In the genomic region with DNA sequence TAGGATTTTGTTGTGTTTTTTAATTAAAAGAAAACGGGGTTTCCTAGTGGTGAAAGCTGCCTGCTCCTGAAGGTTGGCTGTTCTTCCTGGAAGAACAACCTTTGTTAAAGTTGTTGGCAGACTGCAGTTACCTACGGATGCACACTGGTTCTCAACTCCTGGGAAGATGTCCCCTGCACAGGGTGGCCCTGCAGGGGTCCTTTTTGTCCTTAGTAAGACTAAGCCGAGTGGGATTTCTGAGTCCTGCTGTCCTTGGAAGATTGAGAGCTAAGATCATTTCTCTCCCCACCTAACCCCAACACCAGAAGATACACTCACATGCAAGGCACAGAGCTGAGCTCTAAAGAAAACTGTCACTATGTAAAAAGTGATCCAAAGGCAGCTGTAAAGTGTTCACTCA, we compare ENCODE assay signal across 25 mouse cellular contexts. TPM values are rescaled to one million over a fixed set of nuclear protein-coding genes. Genes with fewer than 3 reads are reported as not detected.
DNase-seq lines count a peak whose midpoint lies in the region; ATAC-seq and TF ChIP-seq lines count a peak whose summit lies in the region.
"Had no signal": no experiment of that assay in that cellular context is flagged by ENCODE, and none has a peak within 500 bp of the region (broad histone marks: within the 10 kb centered on the region; RNA-seq: fewer than 3 reads in every experiment).

No protein-coding gene starts in this region.

- intact Hi-C loops in left cerebral cortex, postnatal 4 days (cut with DNase I) = no loop called here

- H3K27me3 ChIP-seq in kidney, adult 2 months (replicated peaks; ENCODE audit: control insufficient read depth, insufficient read depth, low read length) = no peaks in the 10 kb centered on the region
- H3K27me3 ChIP-seq in kidney, embryonic 15.5 days = peaks cover 4% of the 10 kb centered on the region; the same call in 1 of the 2 replicates
- H3K27me3 ChIP-seq in spleen, adult 2 months (ENCODE audit: control insufficient read depth, insufficient read depth, low read length) = no peaks in the 10 kb centered on the region
- H3K27me3 ChIP-seq: embryonic facial prominence, embryonic 12.5 days; megakaryocyte, embryonic 14.5 days; midbrain, embryonic 15.5 days had no signal

- no peak for TF ChIP-seq CTCF in kidney, adult 2 months (conservative IDR thresholded peaks at IDR 0.05; ENCODE audit: insufficient read depth, insufficient read length, low read depth, low read length)
- no peak for TF ChIP-seq CTCF in spleen, adult 2 months (IDR thresholded peaks at IDR 0.05; ENCODE audit: extremely low read depth, insufficient read depth, insufficient read length, insufficient replicate concordance)

- no peak overlapping the region for H3K4me3 ChIP-seq in kidney, adult 2 months (ENCODE audit: insufficient read depth, low read depth, low read length)
- H3K4me3 ChIP-seq in kidney, embryonic 15.5 days (replicated peaks) = no peak overlapping the region
- H3K4me3 ChIP-seq in spleen, adult 2 months (ENCODE audit: extremely low read depth, insufficient read depth, insufficient read length) = no peak overlapping the region
- H3K4me3 ChIP-seq in ES-E14 (ENCODE audit: insufficient read depth in 1 of 2, low read depth in 1 of 2, low read length in 2 of 2, poor library complexity in 1 of 2, severe bottlenecking in 1 of 2) = peak overlapping the region; percentile 19 to 21; a peak in 2 of 4 replicates
- H3K4me3 ChIP-seq in macrophage (ENCODE audit: inconsistent target) = no peak overlapping the region
- H3K4me3 ChIP-seq: embryonic facial prominence, embryonic 12.5 days; heart, embryonic 13.5 days; hindbrain, embryonic 12.5 days; megakaryocyte, embryonic 14.5 days; midbrain, embryonic 15.5 days had no signal

- H3K9me3 ChIP-seq in kidney, embryonic 15.5 days (replicated peaks) = no peaks in the 10 kb centered on the region
- H3K9me3 ChIP-seq in ES-E14 (ENCODE audit: control insufficient read depth, insufficient read depth, low read depth, low read length) = no peaks in the 10 kb centered on the region
- H3K9me3 ChIP-seq: embryonic facial prominence, embryonic 12.5 days; heart, embryonic 13.5 days; hindbrain, embryonic 12.5 days; megakaryocyte, embryonic 14.5 days; midbrain, embryonic 15.5 days had no signal

- H3K27ac ChIP-seq in kidney, adult 2 months (ENCODE audit: insufficient read depth, low read depth, low read length) = peak overlapping the region; percentile 17
- H3K27ac ChIP-seq in kidney, embryonic 15.5 days = no peak overlapping the region
- H3K27ac ChIP-seq in spleen, adult 2 months (ENCODE audit: insufficient read depth, low read length) = peak overlapping the region; percentile 82; the same call in 1 of the 2 replicates
- H3K27ac ChIP-seq in ES-E14 (ENCODE audit: insufficient read depth, low read depth, low read length, poor library complexity, severe bottlenecking) = peak overlapping the region; percentile 98
- peak overlapping the region; percentile 69 for H3K27ac ChIP-seq in macrophage
- H3K27ac ChIP-seq: embryonic facial prominence, embryonic 12.5 days; heart, embryonic 13.5 days; hindbrain, embryonic 12.5 days; midbrain, embryonic 15.5 days had no signal

- peaks cover 3% of the 10 kb centered on the region; the same call in 1 of the 2 replicates for H3K4me1 ChIP-seq in kidney, adult 2 months (ENCODE audit: control insufficient read depth, insufficient read depth, low read length)
- peaks cover 12% of the 10 kb centered on the region for H3K4me1 ChIP-seq in kidney, embryonic 15.5 days
- peaks cover 18% of the 10 kb centered on the region for H3K4me1 ChIP-seq in spleen, adult 2 months (ENCODE audit: control insufficient read depth, insufficient read depth, insufficient read length)
- peaks cover 25 to 32% of the 10 kb centered on the region in 2 experiments for H3K4me1 ChIP-seq in ES-E14 (ENCODE audit: control insufficient read depth in 2 of 2, insufficient read depth in 2 of 2, low read length in 2 of 2, poor library complexity in 1 of 2)
- H3K4me1 ChIP-seq: heart, embryonic 13.5 days; midbrain, embryonic 15.5 days had no signal

- no peaks in the 10 kb centered on the region for H3K36me3 ChIP-seq in kidney, adult 2 months (ENCODE audit: control insufficient read depth, insufficient read depth, low read length)
- H3K36me3 ChIP-seq in kidney, embryonic 15.5 days = no peaks in the 10 kb centered on the region
- no peaks in the 10 kb centered on the region for H3K36me3 ChIP-seq in spleen, adult 2 months (ENCODE audit: control insufficient read depth, insufficient read depth, low read length)
- H3K36me3 ChIP-seq in ES-E14 (ENCODE audit: control insufficient read depth, insufficient read depth, low read length, poor library complexity, severe bottlenecking) = no peaks in the 10 kb centered on the region
- H3K36me3 ChIP-seq in macrophage (ENCODE audit: inconsistent target) = peaks cover 12% of the 10 kb centered on the region
- H3K36me3 ChIP-seq: embryonic facial prominence, embryonic 12.5 days; heart, embryonic 13.5 days; hindbrain, embryonic 12.5 days; midbrain, embryonic 15.5 days had no signal

- ATAC-seq in kidney, embryonic 15.5 days (replicated peaks; ENCODE audit: low FRiP score) = no peak
- ATAC-seq: forebrain, embryonic 14.5 days; midbrain, embryonic 15.5 days had no signal

- in situ Hi-C loops in ES-E14 (cut with MboI; ENCODE audit: low sequenced_read_pairs in 2 of 2, unreplicated experiment in 2 of 2) = no loop called here

- DNase-seq in kidney, adult 2 months = no peak
- no peak for DNase-seq in spleen, adult 2 months (ENCODE audit: low read depth in 1 of 2, low spot score in 2 of 2)
- no peak for DNase-seq in spleen, postnatal 10 days (ENCODE audit: low spot score in 2 of 2)
- no peak for DNase-seq in ES-E14 (ENCODE audit: low read depth, low spot score)
- no peak for DNase-seq in left cerebral cortex, postnatal 4 days
- DNase-seq: adrenal gland, postnatal 25 days; B cell, adult 2 months; cerebellum, adult 11 months; cerebellum, postnatal 10 days; gastrocnemius, postnatal 25 days; heart, adult 18-20 months; heart, postnatal 14 days; kidney, adult 11 months; kidney, postnatal 10 days; lung, adult 18-20 months; lung, postnatal 14 days had no signal

- no peak for TF ChIP-seq POLR2A in kidney, adult 2 months (IDR thresholded peaks at IDR 0.05; ENCODE audit: low read depth, low read length)
- no peak for TF ChIP-seq POLR2A in spleen, adult 2 months (IDR thresholded peaks at IDR 0.05; ENCODE audit: low read depth, low read length)

- WGBS in kidney, adult 2 months = 46% methylated on average over 3 of the region's 3 CpGs
- 33% methylated on average over 3 of the region's 3 CpGs for WGBS in kidney, embryonic 15.5 days
- WGBS in spleen, adult 2 months = 73% methylated on average over 3 of the region's 3 CpGs
- 91% methylated on average over 3 of the region's 3 CpGs for WGBS in macrophage (ENCODE audit: missing documents)

- H3K79me2 ChIP-seq in macrophage (ENCODE audit: inconsistent target) = peaks cover 100% of the 10 kb centered on the region

- H3K9ac ChIP-seq in kidney, embryonic 15.5 days = no peak overlapping the region
- H3K9ac ChIP-seq in ES-E14 (ENCODE audit: insufficient read depth, low read depth, low read length, poor library complexity, severe bottlenecking) = peak overlapping the region; percentile 53
- H3K9ac ChIP-seq: embryonic facial prominence, embryonic 12.5 days; heart, embryonic 13.5 days; hindbrain, embryonic 12.5 days; midbrain, embryonic 15.5 days had no signal

- H3K4me2 ChIP-seq in kidney, embryonic 15.5 days = no peak overlapping the region
- H3K4me2 ChIP-seq: embryonic facial prominence, embryonic 12.5 days; heart, embryonic 13.5 days; hindbrain, embryonic 12.5 days; liver, embryonic 11.5 days; midbrain, embryonic 15.5 days had no signal

TF ChIP-seq in ES-E14, 5 proteins besides CTCF, POLR2A, EP300 and RAD21:
- TF ChIP-seq ZNF384 (IDR thresholded peaks at IDR 0.05; ENCODE audit: low read depth, low read length) (no peak), ZC3H11A (IDR thresholded peaks at IDR 0.05; ENCODE audit: borderline replicate concordance, low read depth, low read length) (no peak), HCFC1 (IDR thresholded peaks at IDR 0.05; ENCODE audit: borderline replicate concordance, insufficient read depth, low read length) (no peak), CHD2 (IDR thresholded peaks at IDR 0.05; ENCODE audit: low read depth, low read length) (no peak), MAFK (IDR thresholded peaks at IDR 0.05; ENCODE audit: insufficient read depth, low read depth, low read length) (no peak)

RNA-seq across cellular contexts. Expression of gene Aff1, which starts 32.6 kb away (rescaled TPM):
- 13.2 and 16.8 TPM in 2 replicates for polyA plus RNA-seq in kidney, adult 2 months (2012; rRNA removed)
- 12.2 and 12.3 TPM in 2 replicates for polyA plus RNA-seq in kidney, embryonic 15.5 days (2015; fragmentation: Nextera tagmentation; extraction: Ambion mirVana)
- polyA plus RNA-seq in spleen, adult 2 months (2012; rRNA removed) = 15.2 and 16.2 TPM in 2 replicates
- 21.2 and 26.0 TPM in 2 replicates for total RNA-seq in ES-E14 (2012; rRNA removed)
- total RNA-seq in macrophage (2018; cell fraction: chromatin; rRNA removed) = 100 to 1,000 TPM; 203 to 938 (median 276) TPM
- total RNA-seq in macrophage (2018; cell fraction: cytosol; rRNA removed) = 100 to 1,000 TPM in 8 of 26 experiments, 10 to 100 TPM in 18; 80.4 to 132 (median 93.2) TPM
- 100 to 1,000 TPM; 134 to 711 (median 191) TPM for total RNA-seq in macrophage (2018; cell fraction: nucleus; rRNA removed)
- polyA plus RNA-seq in macrophage (2018) = 46.6 to 51.5 TPM (median 46.7 TPM) in 3 replicates
- total RNA-seq in left cerebral cortex, postnatal 4 days (2021) = 1 to 10 TPM; 4.9 to 6.3 TPM

Comparison
In these comparisons a context has a peak if more than half of its experiments do, and no peak if none do; other contexts are left out.
1. H3K4me3 ChIP-seq: peak in ES-E14 (2 of 2); none in kidney, adult 2 months (single experiment), kidney, embryonic 15.5 days (single experiment), spleen, adult 2 months (single experiment) and macrophage (single experiment).